Mouse (Mus musculus): ENCODE measurements around the gene Ctns. TPM values are rescaled to one million over a fixed set of nuclear protein-coding genes. Genes with fewer than 3 reads are reported as not detected.

The Ctns gene
- 4.2 TPM for polyA plus RNA-seq (2012; fragmentation: generic; extraction: Trizol)
- long read RNA-seq, experiment 1, transcript Ctns-201 (11 exons, 2,570 nt), result major isoform, 5 of 12 reads
- long read RNA-seq, experiment 1, partial matches to known transcripts, result 0 of 12 reads
- long read RNA-seq, experiment 1, other reads (novel, unspliced or antisense), result 6 of 12 reads
- long read RNA-seq, experiment 2, transcript Ctns-201 (11 exons, 2,570 nt), result major isoform, 7 of 10 reads
- long read RNA-seq, experiment 2, partial matches to known transcripts, result 1 of 10 reads
- long read RNA-seq, experiment 2, other reads (novel, unspliced or antisense), result 0 of 10 reads

GRCm38 (mm10) chr11:73198603-73199229, at the start of gene Ctns:
Gene Ctns (minus strand): TSS chr11:73199042.
- H3K79me2 ChIP-seq (ENCODE audit: control insufficient read depth, insufficient read depth), result no peaks in the 10 kb centered on the region
- peak within 1 kb of the TSS; percentile 79 for H3ac ChIP-seq (ENCODE audit: control insufficient read depth, insufficient read length, low read depth)
- no peaks in the 10 kb centered on the region for H3K36me3 ChIP-seq (ENCODE audit: control insufficient read depth, insufficient read depth)
- TF ChIP-seq USF1 (IDR thresholded peaks at IDR 0.05; ENCODE audit: low read depth) (peak; percentile 91), CEBPB (IDR thresholded peaks at IDR 0.05; ENCODE audit: low read depth) (no peak)
- H3K79me3 ChIP-seq (ENCODE audit: low read depth), result no peaks in the 10 kb centered on the region
- H3K4me3 ChIP-seq (ENCODE audit: insufficient read depth, poor library complexity, severe bottlenecking), result peak within 1 kb of the TSS; percentile 48
- H3K27me3 ChIP-seq (ENCODE audit: control insufficient read depth, insufficient read depth, insufficient read length), result no peaks in the 10 kb centered on the region

GRCm38 (mm10) chr11:73242777-73243176, 43.9 kb upstream of the Ctns start:
- H3ac ChIP-seq (ENCODE audit: control insufficient read depth, insufficient read length, low read depth), result no peak overlapping the region
- no peaks in the 10 kb centered on the region for H3K79me3 ChIP-seq (ENCODE audit: low read depth)
- no peak overlapping the region for H3K4me3 ChIP-seq (ENCODE audit: insufficient read depth, poor library complexity, severe bottlenecking)
- no peaks in the 10 kb centered on the region for H3K36me3 ChIP-seq (ENCODE audit: control insufficient read depth, insufficient read depth)
- TF ChIP-seq CTCF (IDR thresholded peaks at IDR 0.05; ENCODE audit: control insufficient read depth, insufficient read depth, insufficient read length), result no peak
- TF ChIP-seq MYOG (IDR thresholded peaks at IDR 0.05; ENCODE audit: control insufficient read depth, extremely low read depth, insufficient read length), result no peak
- no peak for TF ChIP-seq MYOD1 (IDR thresholded peaks at IDR 0.05; ENCODE audit: control insufficient read depth, insufficient read length, low read depth)
- no peaks in the 10 kb centered on the region for H3K27me3 ChIP-seq (ENCODE audit: control insufficient read depth, insufficient read depth, insufficient read length)
- H3K79me2 ChIP-seq (ENCODE audit: control insufficient read depth, insufficient read depth), result no peaks in the 10 kb centered on the region

GRCm38 (mm10) chr11:73242199-73242598, 43.4 kb upstream of the Ctns start:
- Histone ChIP-seq H3K79me3 (ENCODE audit: low read depth) (no peaks in the 10 kb centered on the region), H3K4me3 (ENCODE audit: insufficient read depth, poor library complexity, severe bottlenecking) (no peak overlapping the region), H3K27me3 (ENCODE audit: control insufficient read depth, insufficient read depth, insufficient read length) (peaks cover 3% of the 10 kb centered on the region), H3K79me2 (ENCODE audit: control insufficient read depth, insufficient read depth) (no peaks in the 10 kb centered on the region), H3K36me3 (ENCODE audit: control insufficient read depth, insufficient read depth) (no peaks in the 10 kb centered on the region), H3ac (ENCODE audit: control insufficient read depth, insufficient read length, low read depth) (no peak overlapping the region)
- TF ChIP-seq CTCF (IDR thresholded peaks at IDR 0.05; ENCODE audit: control insufficient read depth, insufficient read depth, insufficient read length) (no peak), USF1 (IDR thresholded peaks at IDR 0.05; ENCODE audit: low read depth) (no peak), MYOD1 (IDR thresholded peaks at IDR 0.05; ENCODE audit: control insufficient read depth, insufficient read length, low read depth) (no peak), MAX (IDR thresholded peaks at IDR 0.05) (no peak), FOSL1 (IDR thresholded peaks at IDR 0.05; ENCODE audit: insufficient read depth, low read length, poor library complexity, severe bottlenecking) (no peak), MYOG (IDR thresholded peaks at IDR 0.05; ENCODE audit: control insufficient read depth, extremely low read depth, insufficient read length) (no peak), CEBPB (IDR thresholded peaks at IDR 0.05; ENCODE audit: low read depth) (no peak)

- TF ChIP-seq USF1 (IDR thresholded peaks at IDR 0.05; ENCODE audit: low read depth) (no peak), MAX (IDR thresholded peaks at IDR 0.05) (no peak), MYOD1 (IDR thresholded peaks at IDR 0.05; ENCODE audit: control insufficient read depth, insufficient read length, low read depth) (no peak), CTCF (IDR thresholded peaks at IDR 0.05; ENCODE audit: control insufficient read depth, insufficient read depth, insufficient read length) (no peak), MYOG (IDR thresholded peaks at IDR 0.05; ENCODE audit: control insufficient read depth, extremely low read depth, insufficient read length) (no peak), FOSL1 (IDR thresholded peaks at IDR 0.05; ENCODE audit: insufficient read depth, low read length, poor library complexity, severe bottlenecking) (no peak), CEBPB (IDR thresholded peaks at IDR 0.05; ENCODE audit: low read depth) (no peak)
- H3K79me2 ChIP-seq (ENCODE audit: control insufficient read depth, insufficient read depth), result no peaks in the 10 kb centered on the region
Observed at GRCm38 (mm10) chr11:73236731-73237130, 37.9 kb upstream of the Ctns start.

GRCm38 (mm10) chr11:73235990-73236701, 37.3 kb upstream of the Ctns start:
- Histone ChIP-seq H3K79me2 (ENCODE audit: control insufficient read depth, insufficient read depth) (no peaks in the 10 kb centered on the region), H3K79me3 (ENCODE audit: low read depth) (no peaks in the 10 kb centered on the region), H3K36me3 (ENCODE audit: control insufficient read depth, insufficient read depth) (no peaks in the 10 kb centered on the region), H3ac (ENCODE audit: control insufficient read depth, insufficient read length, low read depth) (no peak overlapping the region), H3K27me3 (ENCODE audit: control insufficient read depth, insufficient read depth, insufficient read length) (peaks cover 3% of the 10 kb centered on the region), H3K4me3 (ENCODE audit: insufficient read depth, poor library complexity, severe bottlenecking) (no peak overlapping the region)
- no peak for TF ChIP-seq MAX (IDR thresholded peaks at IDR 0.05)
- no peak for TF ChIP-seq FOSL1 (IDR thresholded peaks at IDR 0.05; ENCODE audit: insufficient read depth, low read length, poor library complexity, severe bottlenecking)
- no peak for TF ChIP-seq USF1 (IDR thresholded peaks at IDR 0.05; ENCODE audit: low read depth)
- TF ChIP-seq CEBPB (IDR thresholded peaks at IDR 0.05; ENCODE audit: low read depth), result no peak
- no peak for TF ChIP-seq MYOD1 (IDR thresholded peaks at IDR 0.05; ENCODE audit: control insufficient read depth, insufficient read length, low read depth)
- no peak for TF ChIP-seq MYOG (IDR thresholded peaks at IDR 0.05; ENCODE audit: control insufficient read depth, extremely low read depth, insufficient read length)
- no peak for TF ChIP-seq CTCF (IDR thresholded peaks at IDR 0.05; ENCODE audit: control insufficient read depth, insufficient read depth, insufficient read length)

More at GRCm38 (mm10) chr11:73236731-73237130, 37.9 kb upstream of the Ctns start:
- no peak overlapping the region for H3ac ChIP-seq (ENCODE audit: control insufficient read depth, insufficient read length, low read depth)
- no peaks in the 10 kb centered on the region for H3K36me3 ChIP-seq (ENCODE audit: control insufficient read depth, insufficient read depth)
- no peaks in the 10 kb centered on the region for H3K79me3 ChIP-seq (ENCODE audit: low read depth)
- H3K27me3 ChIP-seq (ENCODE audit: control insufficient read depth, insufficient read depth, insufficient read length), result peaks cover 3% of the 10 kb centered on the region
- H3K4me3 ChIP-seq (ENCODE audit: insufficient read depth, poor library complexity, severe bottlenecking), result no peak overlapping the region
